ENCODE assay signal across 8 mouse cellular contexts in the genomic region with DNA sequence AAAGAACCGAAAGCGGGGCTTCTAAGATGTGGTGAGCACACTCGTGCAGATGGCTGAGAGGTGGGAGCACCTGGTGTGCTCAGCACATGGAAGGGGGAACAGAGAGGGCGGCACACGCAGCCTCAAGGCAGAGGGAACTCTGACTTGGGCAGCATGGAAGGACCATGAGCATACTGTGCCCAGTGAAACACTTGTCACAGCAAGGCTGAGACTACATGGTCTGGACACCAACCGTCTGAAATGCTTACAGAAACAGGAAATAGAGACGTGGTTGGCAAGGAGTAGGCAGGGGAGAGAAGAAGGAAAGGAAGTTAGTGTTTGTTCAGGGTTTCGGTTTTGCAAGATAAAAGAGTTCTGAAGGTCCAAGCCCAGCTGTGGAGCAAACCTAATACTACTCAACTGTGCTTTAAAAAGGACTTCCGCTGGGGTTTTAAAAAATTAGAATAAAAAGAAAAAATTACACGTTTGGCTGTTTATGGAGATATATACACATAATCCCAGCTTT. TPM values are rescaled to one million over a fixed set of nuclear protein-coding genes. Genes with fewer than 3 reads are reported as not detected.
DNase-seq lines count a peak whose midpoint lies in the region; ATAC-seq and TF ChIP-seq lines count a peak whose summit lies in the region.

No protein-coding gene starts in this region.

- no peak for DNase-seq in kidney, postnatal 0 days (ENCODE audit: low spot score)
- no peak for DNase-seq in kidney, postnatal 14 days
- DNase-seq in layer of hippocampus, adult 11-12 months (ENCODE audit: low spot score), result no peak
- no peak for DNase-seq in left cerebral cortex, adult 9 months (ENCODE audit: low spot score in 2 of 2)
- DNase-seq in spleen, postnatal 4 days (ENCODE audit: low spot score in 2 of 2), result no peak

- H3K36me3 ChIP-seq in kidney, postnatal 0 days (ENCODE audit: insufficient read depth, low read length), result peaks cover 3% of the 10 kb centered on the region; the same call in 1 of the 2 replicates
- H3K36me3 ChIP-seq in embryonic facial prominence, embryonic 12.5 days, result no peaks in the 10 kb centered on the region
- no peaks in the 10 kb centered on the region for H3K36me3 ChIP-seq in limb, embryonic 12.5 days

- H3K4me1 ChIP-seq in kidney, postnatal 0 days (replicated peaks; ENCODE audit: insufficient read depth, low read length), result peaks cover 31% of the 10 kb centered on the region
- H3K4me1 ChIP-seq in embryonic facial prominence, embryonic 12.5 days, result peaks cover 53% of the 10 kb centered on the region
- peaks cover 67% of the 10 kb centered on the region for H3K4me1 ChIP-seq in limb, embryonic 12.5 days (replicated peaks)

- no peak overlapping the region for H3K9ac ChIP-seq in kidney, postnatal 0 days (ENCODE audit: low read depth, low read length)
- H3K9ac ChIP-seq in embryonic facial prominence, embryonic 12.5 days, result no peak overlapping the region
- no peak overlapping the region for H3K9ac ChIP-seq in limb, embryonic 12.5 days (replicated peaks)

- ATAC-seq in kidney, postnatal 0 days (replicated peaks; ENCODE audit: low FRiP score, low read depth), result no peak
- no peak for ATAC-seq in embryonic facial prominence, embryonic 12.5 days (ENCODE audit: insufficient number of reproducible peaks, insufficient read depth, low FRiP score, low TSS enrichment)
- no peak for ATAC-seq in limb, embryonic 12.5 days (ENCODE audit: insufficient number of reproducible peaks, insufficient read depth, low FRiP score, low TSS enrichment, low read depth)
- peak; percentile 14; the same call in 1 of the 2 replicates for ATAC-seq in neutrophil, adult 5-6 weeks (ENCODE audit: extremely low read depth, insufficient number of reproducible peaks, low FRiP score, poor library complexity, severe bottlenecking)

- H3K27ac ChIP-seq in kidney, postnatal 0 days, result peak overlapping the region; percentile 34; the same call in 1 of the 2 replicates
- H3K27ac ChIP-seq in embryonic facial prominence, embryonic 12.5 days, result peak overlapping the region; percentile 65
- peak overlapping the region; percentile 90 for H3K27ac ChIP-seq in limb, embryonic 12.5 days

- no peak overlapping the region for H3K4me3 ChIP-seq in kidney, postnatal 0 days (replicated peaks; ENCODE audit: low read depth, low read length)
- H3K4me3 ChIP-seq in embryonic facial prominence, embryonic 12.5 days, result no peak overlapping the region
- H3K4me3 ChIP-seq in limb, embryonic 12.5 days (replicated peaks), result no peak overlapping the region

- H3K27me3 ChIP-seq in kidney, postnatal 0 days (ENCODE audit: insufficient read depth, low read length), result no peaks in the 10 kb centered on the region
- no peaks in the 10 kb centered on the region for H3K27me3 ChIP-seq in embryonic facial prominence, embryonic 12.5 days
- H3K27me3 ChIP-seq in limb, embryonic 12.5 days, result no peaks in the 10 kb centered on the region

- H3K4me2 ChIP-seq in kidney, postnatal 0 days (ENCODE audit: low read length), result no peak overlapping the region
- H3K4me2 ChIP-seq in embryonic facial prominence, embryonic 12.5 days (replicated peaks), result no peak overlapping the region
- no peak overlapping the region for H3K4me2 ChIP-seq in limb, embryonic 12.5 days

- 60% methylated on average over 10 of the region's 10 CpGs for WGBS in kidney, postnatal 0 days
- WGBS in embryonic facial prominence, embryonic 12.5 days, result 61% methylated on average over 10 of the region's 10 CpGs
- 62% methylated on average over 10 of the region's 10 CpGs for WGBS in limb, embryonic 12.5 days

- no peaks in the 10 kb centered on the region for H3K9me3 ChIP-seq in kidney, postnatal 0 days (replicated peaks; ENCODE audit: low read length)
- H3K9me3 ChIP-seq in embryonic facial prominence, embryonic 12.5 days, result no peaks in the 10 kb centered on the region
- no peaks in the 10 kb centered on the region for H3K9me3 ChIP-seq in limb, embryonic 12.5 days

- no peak for TF ChIP-seq CTCF in kidney, postnatal 0 days (IDR thresholded peaks at IDR 0.05; ENCODE audit: low read depth)

RNA-seq across cellular contexts. Expression of gene C1qtnf9, which starts 29.4 kb away (rescaled TPM):
- 0.30 and 0.50 TPM in 2 replicates for polyA plus RNA-seq in kidney, postnatal 0 days (2015; fragmentation: Nextera tagmentation; extraction: Ambion mirVana)
- 0.34 and 0.38 TPM in 2 replicates for polyA plus RNA-seq in embryonic facial prominence, embryonic 12.5 days (2016; fragmentation: Nextera tagmentation; extraction: Ambion mirVana)
- polyA plus RNA-seq in limb, embryonic 12.5 days (2016; fragmentation: Nextera tagmentation; extraction: Ambion mirVana), result 0.45 and 0.50 TPM in 2 replicates
- 1.8 and 2.3 TPM in 2 replicates for total RNA-seq in neutrophil, adult 5-6 weeks (2017)

RNA-seq across cellular contexts. Expression of gene Mipep, which starts 45.9 kb away (rescaled TPM):
- polyA plus RNA-seq in kidney, postnatal 0 days (2015; fragmentation: Nextera tagmentation; extraction: Ambion mirVana), result 17.8 and 18.5 TPM in 2 replicates
- 23.7 and 25.1 TPM in 2 replicates for polyA plus RNA-seq in embryonic facial prominence, embryonic 12.5 days (2016; fragmentation: Nextera tagmentation; extraction: Ambion mirVana)
- 23.7 and 24.3 TPM in 2 replicates for polyA plus RNA-seq in limb, embryonic 12.5 days (2016; fragmentation: Nextera tagmentation; extraction: Ambion mirVana)
- total RNA-seq in neutrophil, adult 5-6 weeks (2017), result 5.8 and 8.0 TPM in 2 replicates

Comparison
In these comparisons a context has a peak if more than half of its experiments do, and no peak if none do; other contexts are left out.
1. H3K27ac ChIP-seq: peak in every context shown above with its lines; median percentile 90 in limb, embryonic 12.5 days; 65 in embryonic facial prominence, embryonic 12.5 days; 34 in kidney, postnatal 0 days.